Mouse (Mus musculus) embryonic facial prominence, embryonic 11.5 days (tissue): Measurements from ENCODE around the gene Dnajc11. TPM values are rescaled to one million over a fixed set of nuclear protein-coding genes. Genes with fewer than 3 reads are reported as not detected.

ENCODE experiments used
- ATAC-seq: fragments of 200-750 bp; cut with Nextera tagmentation; replicated peaks from 2 replicates; pipeline ENCODE4 v1.8.0; 2017; ENCODE audit warnings: low read depth; ENCODE audit not compliant: insufficient number of reproducible peaks, low FRiP score, low TSS enrichment
- DNase-seq: peaks from one replicate; pipeline ENCODE4 v3.0.0-alpha.2; 2015; ENCODE audit warnings: low spot score
- H3K27ac ChIP-seq: fragments of 300-500 bp; sonication (generic); replicated peaks from 2 replicates; pipeline ENCODE4 v1.5.1; 2014; ENCODE audit warnings: mild to moderate bottlenecking, low read depth, low read length, control low read depth
- H3K27me3 ChIP-seq: fragments of 300-500 bp; sonication (generic); 2 replicates; pipeline ENCODE4 v1.6.1; 2014; ENCODE audit warnings: mild to moderate bottlenecking, low read length, moderate library complexity, mixed read lengths; ENCODE audit not compliant: control insufficient read depth, insufficient read depth
- H3K36me3 ChIP-seq: fragments of 300-500 bp; sonication (generic); replicated peaks from 2 replicates; pipeline ENCODE4 v1.6.1; 2014; ENCODE audit warnings: low read depth, mild to moderate bottlenecking, low read length, moderate library complexity, mixed read lengths; ENCODE audit not compliant: control insufficient read depth, insufficient read depth
- H3K4me1 ChIP-seq: fragments of 300-500 bp; sonication (generic); 2 replicates; pipeline ENCODE4 v1.6.1; 2014; ENCODE audit warnings: low read length, mixed read lengths; ENCODE audit not compliant: control insufficient read depth, insufficient read depth
- H3K4me2 ChIP-seq: fragments of 300-500 bp; sonication (generic); 2 replicates; pipeline ENCODE4 v1.6.1; 2014; ENCODE audit warnings: low read depth, mild to moderate bottlenecking, control low read depth, low read length, moderate library complexity
- H3K4me3 ChIP-seq: fragments of 300-500 bp; sonication (generic); 2 replicates; pipeline ENCODE4 v1.5.1; 2014; ENCODE audit warnings: low read depth, low read length, control low read depth
- H3K9ac ChIP-seq: fragments of 300-500 bp; sonication (generic); replicated peaks from 2 replicates; pipeline ENCODE4 v1.6.1; 2014; ENCODE audit warnings: mild to moderate bottlenecking, control low read depth, low read length
- H3K9me3 ChIP-seq: fragments of 300-500 bp; sonication (generic); replicated peaks from 2 replicates; pipeline ENCODE4 v1.6.1; 2016; ENCODE audit warnings: mild to moderate bottlenecking, low read length, inconsistent platforms, mixed read lengths; ENCODE audit not compliant: control insufficient read depth
- WGBS: fragments of 180-500 bp; shearing (Covaris S2); extraction: QIAGEN DNeasy Blood & Tissue Kit; methylation state at CpG from one replicate; pipeline ENCODE4 v1.1.7; 2014; 5-methylcytosine and 5-hydroxymethylcytosine counted together
- polyA plus RNA-seq: library from polyadenylated mRNA; unstranded; fragments of >200 nt; fragmentation: Nextera tagmentation; extraction: Ambion mirVana; gene quantifications from 2 replicates; pipeline ENCODE4 v1.2.1, GENCODE M21; 2014

Dnajc11 gene
- polyA plus RNA-seq, 1 experiment from 2014 or later: 75.0 TPM

DNA sequence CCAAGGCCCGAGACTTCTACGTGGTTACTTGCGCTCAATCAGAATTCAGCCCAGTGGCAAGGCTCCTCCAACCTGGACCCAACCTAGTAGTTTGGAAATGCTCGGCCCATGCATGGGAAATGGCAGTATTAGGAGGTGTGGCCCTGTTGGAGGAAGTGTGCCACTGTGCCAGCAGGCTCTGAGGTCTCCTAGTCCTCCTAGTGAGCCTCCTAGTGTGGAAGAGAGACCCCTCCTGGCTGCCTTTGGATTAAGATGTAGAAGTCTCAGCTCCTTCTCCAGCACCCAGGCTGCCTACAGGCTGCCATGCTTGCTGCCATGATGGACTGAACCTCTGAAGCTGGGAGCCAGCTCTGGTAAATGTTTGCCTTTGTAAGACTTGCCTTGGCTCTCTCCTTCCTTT is 96.5 kb downstream of the Dnajc11 start:
- no peaks in the 10 kb centered on the region for H3K9me3 ChIP-seq
- H3K4me2 ChIP-seq: no peak overlapping the region
- no peak overlapping the region for H3K4me3 ChIP-seq
- H3K27me3 ChIP-seq: no peaks in the 10 kb centered on the region
- H3K9ac ChIP-seq: no peak overlapping the region
- 79% methylated on average over 4 of the region's 4 CpGs for WGBS
- DNase-seq (no peak), ATAC-seq (no peak)
- no peak overlapping the region for H3K27ac ChIP-seq
- no peaks in the 10 kb centered on the region for H3K36me3 ChIP-seq
- H3K4me1 ChIP-seq: peaks cover 9% of the 10 kb centered on the region

Other genes starting within 250 kb of the Dnajc11 start
- gene Camta1, start 71.8 kb upstream of the Dnajc11 start, polyA plus RNA-seq: 105 and 130 TPM in 2 replicates
- gene Thap3, start 55.3 kb downstream of the Dnajc11 start, polyA plus RNA-seq: 22.2 and 22.4 TPM in 2 replicates
- 23.1 and 25.8 TPM in 2 replicates for gene Phf13, start 62.6 kb downstream of the Dnajc11 start, polyA plus RNA-seq
- 3.2 TPM in 2 replicates for gene Klhl21, start 75.1 kb downstream of the Dnajc11 start, polyA plus RNA-seq
- 21.1 and 21.5 TPM in 2 replicates for gene Zbtb48, start 94.0 kb downstream of the Dnajc11 start, polyA plus RNA-seq
- 0.25 and 0.55 TPM in 2 replicates for gene Tas1r1, start 104.9 kb downstream of the Dnajc11 start, polyA plus RNA-seq
- gene Nol9, start 105.6 kb downstream of the Dnajc11 start, polyA plus RNA-seq: 28.3 and 31.4 TPM in 2 replicates
- gene Plekhg5, start 138.8 kb downstream of the Dnajc11 start, polyA plus RNA-seq: 5.3 and 6.8 TPM in 2 replicates
- 0.21 and 0.75 TPM in 2 replicates for gene Tnfrsf25, start 182.2 kb downstream of the Dnajc11 start, polyA plus RNA-seq
- 6.2 and 7.3 TPM in 2 replicates for gene Espn, start 218.7 kb downstream of the Dnajc11 start, polyA plus RNA-seq
- gene Hes2, start 225.2 kb downstream of the Dnajc11 start, polyA plus RNA-seq: 0.22 and 0.24 TPM in 2 replicates
- 47.5 and 54.9 TPM in 2 replicates for gene Acot7, start 244.4 kb downstream of the Dnajc11 start, polyA plus RNA-seq